Mouse (Mus musculus) kidney, postnatal 0 days (tissue): ENCODE data around the gene Mief1. TPM values are rescaled to one million over a fixed set of nuclear protein-coding genes. Genes with fewer than 3 reads are reported as not detected.

Experiments
- ATAC-seq: fragments of 200-750 bp; cut with Nextera tagmentation; replicated peaks from 2 replicates; pipeline ENCODE4 v1.8.0; 2017; ENCODE audit warnings: low read depth, moderate number of reproducible peaks, moderate TSS enrichment, moderate library complexity; ENCODE audit not compliant: low FRiP score
- DNase-seq: peaks from one replicate; pipeline ENCODE4 v3.0.0-alpha.2; 2016; ENCODE audit warnings: low spot score
- H3K27ac ChIP-seq: fragments of 300-500 bp; sonication (generic); 2 replicates; pipeline ENCODE4 v1.5.1; 2014; ENCODE audit warnings: mild to moderate bottlenecking
- H3K27me3 ChIP-seq: fragments of 300-500 bp; sonication (generic); 2 replicates; pipeline ENCODE4 v1.6.1; 2014; ENCODE audit warnings: low read length, mixed read lengths; ENCODE audit not compliant: insufficient read depth
- H3K36me3 ChIP-seq: fragments of 300-500 bp; sonication (generic); 2 replicates; pipeline ENCODE4 v1.6.1; 2014; ENCODE audit warnings: low read length, mixed read lengths; ENCODE audit not compliant: insufficient read depth
- H3K4me1 ChIP-seq: fragments of 300-500 bp; sonication (generic); replicated peaks from 2 replicates; pipeline ENCODE4 v1.6.1; 2014; ENCODE audit warnings: antibody characterized with exemption, low read length, mixed read lengths; ENCODE audit not compliant: insufficient read depth
- H3K4me2 ChIP-seq: fragments of 300-500 bp; sonication (generic); 2 replicates; pipeline ENCODE4 v1.6.1; 2014; ENCODE audit warnings: mild to moderate bottlenecking, low read length, moderate library complexity, mixed read lengths
- H3K4me3 ChIP-seq: fragments of 300-500 bp; sonication (generic); replicated peaks from 2 replicates; pipeline ENCODE4 v1.5.1; 2014; ENCODE audit warnings: low read depth, low read length
- H3K9ac ChIP-seq: fragments of 300-500 bp; sonication (generic); 2 replicates; pipeline ENCODE4 v1.6.1; 2014; ENCODE audit warnings: low read depth, low read length
- H3K9me3 ChIP-seq: fragments of 300-500 bp; sonication (generic); replicated peaks from 2 replicates; pipeline ENCODE4 v1.6.1; 2016; ENCODE audit warnings: low read length, inconsistent platforms, mixed read lengths
- CTCF ChIP-seq: IDR thresholded peaks from 2 replicates; pipeline ENCODE4 v1.5.1; 2016; ENCODE audit warnings: antibody characterized with exemption, low read depth, mild to moderate bottlenecking, moderate library complexity
- WGBS: fragments of 180-500 bp; shearing (Covaris S2); extraction: QIAGEN DNeasy Blood & Tissue Kit; methylation state at CpG from one replicate; pipeline ENCODE4 v1.1.7; 2014; 5-methylcytosine and 5-hydroxymethylcytosine counted together
- polyA plus RNA-seq: library from polyadenylated mRNA; unstranded; fragments of >200 nt; fragmentation: Nextera tagmentation; extraction: Ambion mirVana; gene quantifications from 2 replicates; pipeline ENCODE4 v1.2.1, GENCODE M21; 2015

Gene Mief1
- polyA plus RNA-seq, 1 experiment from 2014 or later: 19.9 TPM

- no peak overlapping the region for H3K4me2 ChIP-seq
- WGBS: 22% methylated on average over 6 of the region's 6 CpGs
- no peaks in the 10 kb centered on the region for H3K36me3 ChIP-seq
- ATAC-seq (no peak), DNase-seq (no peak)
- H3K27ac ChIP-seq: no peak overlapping the region
- no peak overlapping the region for H3K9ac ChIP-seq
- H3K4me1 ChIP-seq: no peaks in the 10 kb centered on the region
- peaks cover 3% of the 10 kb centered on the region; the same call in 1 of the 2 replicates for H3K27me3 ChIP-seq
- no peak overlapping the region for H3K4me3 ChIP-seq
- H3K9me3 ChIP-seq: no peaks in the 10 kb centered on the region
- TF ChIP-seq CTCF: peak; percentile 71
Measured at GRCm38 (mm10) chr15:80280646-80281045, 46.8 kb downstream of the Mief1 start.

DNA sequence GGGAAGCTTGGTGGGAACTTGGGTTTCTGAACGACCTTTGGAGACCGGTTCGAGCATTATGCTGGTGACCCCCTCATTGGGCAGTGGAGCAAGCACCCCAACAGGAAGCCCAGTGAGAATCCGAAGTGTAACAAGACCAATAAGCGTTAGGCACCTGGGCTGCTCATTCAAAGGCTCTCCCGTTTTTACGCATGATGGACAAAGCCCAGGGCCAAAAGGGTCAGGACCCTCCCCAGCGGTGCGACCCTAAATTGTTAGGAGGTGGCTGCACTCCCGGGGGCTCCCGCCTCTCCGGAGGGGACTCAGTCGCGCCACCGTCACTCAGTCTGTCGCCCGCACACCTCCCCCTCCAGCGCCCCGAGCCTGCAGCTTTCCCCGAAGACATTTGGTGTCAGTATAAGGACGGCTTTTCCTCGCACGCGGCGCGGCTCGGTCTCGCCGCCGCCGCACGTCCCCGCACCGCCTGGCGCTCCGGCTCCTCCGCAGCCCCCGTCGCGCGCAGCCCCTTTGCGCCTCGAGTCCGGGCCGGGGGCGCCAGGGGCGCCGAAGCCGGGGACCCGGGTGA, 53.1 kb downstream of the Mief1 start, which contains the start of gene Cacna1i:
Gene Cacna1i, plus strand, starts transcription at position 388 of the 565 bp plus-strand sequence.
- no peak within 1 kb of the TSS for H3K27ac ChIP-seq
- no peaks in the 10 kb centered on the region for H3K36me3 ChIP-seq
- TF ChIP-seq CTCF: no peak; the same call in 1 of the 2 replicates
- peak within 1 kb of the TSS; percentile 41 for H3K4me3 ChIP-seq
- H3K9ac ChIP-seq: no peak within 1 kb of the TSS
- DNase-seq (peak; percentile 16), ATAC-seq (no peak)
- peak within 1 kb of the TSS; percentile 76 for H3K4me2 ChIP-seq
- H3K4me1 ChIP-seq: peaks cover 3% of the 10 kb centered on the region; the same call in 1 of the 2 replicates
- H3K9me3 ChIP-seq: no peaks in the 10 kb centered on the region
- peaks cover 34% of the 10 kb centered on the region for H3K27me3 ChIP-seq
- 2% methylated on average over 45 of the region's 50 CpGs for WGBS

GRCm38 (mm10) chr15:80288036-80288435, 54.2 kb downstream of the Mief1 start:
- DNase-seq: no peak
- Histone ChIP-seq H3K9ac (no peak overlapping the region), H3K27me3 (peaks cover 34% of the 10 kb centered on the region), H3K4me2 (peak overlapping the region; percentile 76), H3K9me3 (no peaks in the 10 kb centered on the region), H3K4me3 (peak overlapping the region; percentile 41), H3K27ac (no peak overlapping the region), H3K36me3 (no peaks in the 10 kb centered on the region), H3K4me1 (peaks cover 3% of the 10 kb centered on the region; the same call in 1 of the 2 replicates)
- TF ChIP-seq CTCF: no peak
- no peak for ATAC-seq
- 2% methylated on average over 23 of the region's 23 CpGs for WGBS

DNA sequence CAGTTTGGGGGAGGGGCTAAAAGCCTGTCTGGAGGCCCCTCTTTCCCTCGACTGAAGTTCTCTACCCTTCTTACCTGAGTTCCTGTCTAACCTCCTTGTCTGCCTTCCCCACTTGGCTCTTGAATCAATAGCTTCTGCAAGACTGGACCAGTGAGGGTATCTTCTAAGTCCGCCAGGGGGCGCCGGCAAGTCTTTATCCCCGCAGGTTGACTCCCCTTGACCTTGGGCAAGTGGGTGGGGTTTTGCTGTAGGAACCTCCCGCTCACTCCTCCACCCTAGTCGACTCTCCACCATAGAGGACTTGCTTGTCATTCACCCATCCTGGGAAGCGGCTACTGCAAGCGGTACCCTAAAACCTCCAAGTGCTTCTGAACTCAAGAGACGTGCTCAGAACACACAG, 55.6 kb downstream of the Mief1 start:
- DNase-seq (peak; percentile 78), ATAC-seq (no peak)
- TF ChIP-seq CTCF: peak; percentile 74
- Histone ChIP-seq H3K9me3 (no peaks in the 10 kb centered on the region), H3K4me1 (peaks cover 3% of the 10 kb centered on the region; the same call in 1 of the 2 replicates), H3K36me3 (no peaks in the 10 kb centered on the region), H3K9ac (no peak overlapping the region), H3K4me3 (no peak overlapping the region), H3K4me2 (no peak overlapping the region), H3K27ac (no peak overlapping the region), H3K27me3 (peaks cover 34% of the 10 kb centered on the region)
- WGBS: 14% methylated on average over 10 of the region's 10 CpGs

- H3K9ac ChIP-seq: no peak overlapping the region
- 100% methylated on average over 1 of the region's 1 CpGs for WGBS
- no peak overlapping the region for H3K27ac ChIP-seq
- H3K4me3 ChIP-seq: no peak overlapping the region
- H3K9me3 ChIP-seq: no peaks in the 10 kb centered on the region
- no peak for DNase-seq
- no peaks in the 10 kb centered on the region for H3K27me3 ChIP-seq
- no peaks in the 10 kb centered on the region for H3K4me1 ChIP-seq
- peak; percentile 38 for TF ChIP-seq CTCF
- no peak overlapping the region for H3K4me2 ChIP-seq
- no peak for ATAC-seq
- H3K36me3 ChIP-seq: no peaks in the 10 kb centered on the region
Measured at GRCm38 (mm10) chr15:80297146-80297545, 63.3 kb downstream of the Mief1 start.

Other genes with a start within 250 kb of the Mief1 start
- 6.5 and 6.8 TPM in 2 replicates for gene Pdgfb, start 219.0 kb upstream of the Mief1 start, polyA plus RNA-seq
- gene Syngr1, start 142.7 kb upstream of the Mief1 start, polyA plus RNA-seq: 21.8 and 24.1 TPM in 2 replicates
- gene Rpl3, start 142.2 kb upstream of the Mief1 start, polyA plus RNA-seq: 970 and 975 TPM in 2 replicates
- 27.7 and 31.8 TPM in 2 replicates for gene Tab1, start 100.9 kb upstream of the Mief1 start, polyA plus RNA-seq
- 6.7 and 7.4 TPM in 2 replicates for gene Mgat3, start 60.3 kb upstream of the Mief1 start, polyA plus RNA-seq
- gene AC140267.1, start 1.8 kb downstream of the Mief1 start, polyA plus RNA-seq: not detected in 2 replicates
- 116 and 118 TPM in 2 replicates for gene Atf4, start 21.2 kb downstream of the Mief1 start, polyA plus RNA-seq
- 53.5 and 62.7 TPM in 2 replicates for gene Rps19bp1, start 30.3 kb downstream of the Mief1 start, polyA plus RNA-seq
- gene Cacna1i, start 53.2 kb downstream of the Mief1 start, polyA plus RNA-seq: not detected in 2 replicates